Mouse (Mus musculus) forelimb bud, embryonic 11.5 days (tissue): ENCODE results near the gene Gm20219.

Experiments
- DNase-seq: peaks from one replicate; pipeline ENCODE4 v3.0.0-alpha.2; 2012; ENCODE audit warnings: low read depth, low spot score

The Gm20219 gene

DNA sequence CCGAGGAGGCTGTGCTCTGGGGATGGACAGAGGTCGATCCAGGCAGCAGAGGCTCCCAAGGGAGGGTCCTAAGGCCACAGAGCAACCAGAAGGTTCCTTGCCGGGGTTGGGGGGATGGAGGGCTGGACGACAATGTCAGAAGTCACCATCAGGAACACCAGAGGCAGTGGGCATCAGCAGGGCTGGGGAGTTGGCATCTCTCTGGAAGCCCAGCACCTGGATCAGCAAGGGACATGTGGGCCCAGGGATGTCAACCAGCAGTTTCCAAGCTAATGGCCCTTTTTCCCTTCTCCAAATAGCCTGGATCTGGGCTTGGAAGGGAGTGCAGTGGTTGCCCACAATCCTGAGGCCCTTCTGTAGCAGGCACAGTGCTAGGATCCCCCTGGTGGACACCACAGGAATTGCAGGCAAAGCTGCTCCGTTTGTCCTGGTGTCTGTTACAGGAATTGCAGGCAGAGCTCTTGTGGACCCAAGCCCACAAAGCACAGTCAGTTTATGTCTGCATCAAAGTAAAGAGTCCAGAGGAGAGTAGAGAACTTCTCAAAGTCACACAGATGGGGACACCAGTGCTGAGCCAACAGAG, 1.3 kb downstream of the Gm20219 start:
- peak; percentile 88 for DNase-seq

- DNase-seq: no peak
Observed at GRCm38 (mm10) chr17:56551841-56552581, 2.2 kb downstream of the Gm20219 start.

- DNase-seq: no peak
Observed at GRCm38 (mm10) chr17:56550784-56551475, 3.3 kb downstream of the Gm20219 start.

GRCm38 (mm10) chr17:56548605-56549105, 5.5 kb downstream of the Gm20219 start:
- no peak for DNase-seq

DNA sequence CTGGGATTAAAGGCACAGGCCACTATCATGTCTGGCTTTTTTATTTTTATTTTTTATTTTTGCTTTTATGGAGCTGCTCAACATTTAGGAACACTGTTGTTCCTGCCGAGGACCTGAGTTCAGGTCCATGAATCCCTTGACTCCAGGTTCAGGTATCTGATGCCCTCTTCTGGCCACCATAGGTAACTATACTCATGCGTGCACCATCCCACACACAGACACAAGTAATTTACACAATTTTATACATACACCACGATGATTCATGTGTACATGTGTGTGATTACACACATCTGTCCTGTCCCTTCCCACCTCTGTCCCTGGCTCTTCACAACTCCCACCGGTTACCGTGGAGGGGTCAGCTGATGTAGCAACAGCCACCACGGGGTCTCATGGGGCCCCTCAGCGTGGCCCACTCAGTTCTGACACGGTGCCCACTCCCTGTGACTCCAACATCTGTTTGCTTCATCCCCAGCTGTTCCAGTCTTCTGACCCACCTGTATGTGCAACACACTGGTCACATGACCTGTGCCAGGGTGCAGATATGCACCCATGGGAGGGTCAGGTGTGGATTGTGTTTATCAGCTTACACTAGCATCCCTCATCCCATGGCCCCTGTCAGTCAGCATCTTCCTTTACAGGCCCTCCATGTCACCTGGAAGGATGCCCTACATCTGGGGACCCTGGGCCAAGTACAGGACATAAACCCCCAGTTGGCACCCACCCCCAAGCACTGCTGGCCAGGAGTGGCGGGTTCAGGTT, 6.2 kb downstream of the Gm20219 start:
- DNase-seq: no peak

DNA sequence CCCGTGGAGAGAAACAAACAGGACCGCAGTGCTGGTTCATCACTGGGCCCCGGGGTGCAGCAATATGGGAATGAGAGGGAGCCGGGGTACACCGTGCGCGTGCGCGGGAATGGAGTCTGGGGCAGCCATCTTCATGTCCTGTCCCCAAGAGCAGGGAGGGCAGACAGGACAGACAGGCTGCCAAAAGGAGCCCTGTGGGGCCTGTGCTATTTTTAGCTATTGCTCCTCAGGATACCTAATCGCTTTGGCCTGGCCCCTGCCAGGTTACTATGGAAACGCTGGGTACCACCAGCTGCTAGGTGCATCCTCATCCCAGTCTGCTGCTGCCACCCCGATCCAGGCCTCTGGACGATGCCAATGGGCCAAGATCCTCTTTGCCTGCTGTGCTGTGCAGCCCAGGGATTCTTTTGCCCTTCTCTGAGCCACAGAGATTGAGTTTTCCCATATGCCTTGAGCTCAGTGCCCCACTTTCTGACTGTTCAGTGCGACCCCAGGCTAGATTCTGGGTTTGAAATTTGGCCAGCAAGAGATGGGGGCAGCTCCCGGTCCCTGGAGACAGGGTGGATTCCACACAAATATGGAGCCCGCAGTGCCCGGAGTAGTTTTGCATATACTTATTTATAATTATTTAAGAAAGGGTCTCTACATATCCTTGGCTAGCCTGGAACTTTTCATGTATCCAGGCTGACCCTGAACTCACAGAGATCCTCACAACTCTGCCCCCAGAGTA, 6.9 kb downstream of the Gm20219 start:
- no peak for DNase-seq

GRCm38 (mm10) chr17:56546576-56546975, 7.6 kb downstream of the Gm20219 start:
- no peak for DNase-seq

DNA sequence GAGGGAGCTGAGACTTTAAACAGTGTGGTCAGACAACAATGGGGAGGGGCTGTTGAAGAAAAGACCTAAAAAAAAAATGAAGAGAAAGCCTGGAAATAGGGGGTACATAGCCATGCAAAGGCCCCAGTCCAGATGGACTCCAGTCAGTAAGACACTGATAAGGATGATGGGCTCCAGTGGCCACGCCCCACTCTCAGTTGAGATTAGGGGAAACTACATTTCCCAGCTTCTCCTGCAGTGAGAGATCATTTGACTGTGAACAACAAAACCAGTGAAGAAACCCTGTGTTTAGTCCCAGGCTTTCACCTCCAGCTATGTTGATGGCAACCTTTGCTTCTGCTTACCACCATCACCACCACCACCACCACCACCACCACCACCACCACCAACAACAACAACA, 8.2 kb downstream of the Gm20219 start:
- no peak for DNase-seq

- DNase-seq: no peak
Observed at GRCm38 (mm10) chr17:56544699-56545387, 9.3 kb downstream of the Gm20219 start.

DNA sequence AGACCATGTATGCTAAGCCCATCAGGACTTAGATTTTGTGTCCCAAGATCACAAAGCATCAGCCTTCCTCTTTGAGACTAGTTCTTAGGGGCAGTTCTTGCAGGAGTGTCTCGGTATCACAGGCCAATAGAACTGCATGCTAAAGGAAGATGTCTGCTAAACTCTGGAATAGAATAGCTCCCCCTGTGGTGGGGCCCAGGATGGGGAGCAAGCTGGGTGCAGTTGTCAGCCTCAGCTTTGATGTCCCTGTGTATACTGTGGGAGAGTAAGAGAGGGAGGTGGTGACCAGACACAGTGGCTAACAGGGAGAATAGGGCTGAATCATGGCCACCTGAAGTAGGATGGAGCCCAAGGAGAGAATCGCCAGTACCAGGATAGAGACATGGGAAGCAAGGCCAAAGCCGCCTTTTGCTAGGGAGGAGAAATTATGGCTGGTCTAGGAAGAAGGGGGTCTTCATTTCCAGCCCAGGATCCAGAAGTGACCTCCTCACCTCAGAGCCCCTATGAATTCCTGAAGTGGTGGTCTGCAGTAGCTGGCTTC, 10.4 kb downstream of the Gm20219 start:
- no peak for DNase-seq

DNA sequence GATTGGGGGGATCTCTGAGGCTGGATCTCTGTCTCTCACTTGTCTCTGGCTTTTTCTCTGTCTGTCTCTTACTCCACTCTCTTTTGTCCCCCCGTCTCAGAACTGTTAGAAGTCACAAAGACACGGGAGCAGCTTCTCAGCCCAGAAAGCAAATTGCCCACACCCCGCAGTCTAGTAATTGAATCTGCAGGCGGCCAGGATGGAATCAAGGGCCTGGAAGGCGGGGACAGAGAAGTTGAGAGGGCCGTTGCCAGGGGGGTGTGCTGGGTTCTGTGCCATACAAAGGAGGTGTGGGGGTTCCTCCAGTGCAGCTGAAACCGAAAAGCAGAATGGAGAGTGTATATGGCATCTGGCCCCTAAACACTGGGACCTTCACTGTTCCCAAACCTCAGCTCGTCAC, 11.5 kb downstream of the Gm20219 start:
- DNase-seq: no peak

- no peak for DNase-seq
Observed at GRCm38 (mm10) chr17:56540562-56540975, 13.6 kb downstream of the Gm20219 start.

DNA sequence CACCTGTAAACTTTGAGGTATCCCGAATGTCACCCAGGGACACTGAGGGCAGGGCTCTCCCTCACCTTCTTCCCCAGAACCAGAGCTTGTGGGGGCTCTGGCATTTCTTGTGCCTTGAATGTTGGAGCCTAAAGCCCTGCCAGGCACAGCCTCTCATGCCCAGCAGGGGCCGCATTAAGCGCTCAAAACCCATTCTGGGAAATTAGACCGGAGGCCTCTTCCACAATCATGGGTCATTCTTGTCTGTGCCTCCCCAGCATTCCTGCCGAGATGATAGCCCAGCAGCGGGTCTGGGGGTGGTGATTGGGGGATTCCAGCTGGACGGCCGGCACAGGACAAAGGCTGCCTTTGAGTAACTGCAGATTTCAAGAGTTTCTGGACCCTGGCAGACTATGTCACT, 16.3 kb downstream of the Gm20219 start:
- no peak for DNase-seq

DNA sequence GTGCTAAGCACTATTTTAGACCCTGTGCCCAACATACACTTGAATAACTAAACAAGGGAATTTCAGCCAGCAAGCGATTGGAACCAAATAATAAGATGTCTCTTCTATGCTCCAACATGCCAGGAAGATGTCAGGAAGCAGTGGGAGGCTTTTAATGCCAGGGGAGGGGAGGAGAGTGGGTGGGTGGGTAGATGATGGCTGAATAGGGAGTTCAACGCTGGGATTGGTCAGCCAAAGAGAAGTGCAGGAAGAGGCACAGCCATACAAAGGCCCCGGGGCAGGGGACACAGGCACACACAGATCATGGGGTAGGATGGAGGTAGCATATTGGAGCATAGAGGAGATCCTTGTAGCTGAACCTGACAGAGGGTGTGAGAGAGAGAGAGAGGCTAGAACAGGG, 17.3 kb downstream of the Gm20219 start:
- DNase-seq: no peak

GRCm38 (mm10) chr17:56536192-56536591, 18.0 kb downstream of the Gm20219 start:
- DNase-seq: no peak

DNA sequence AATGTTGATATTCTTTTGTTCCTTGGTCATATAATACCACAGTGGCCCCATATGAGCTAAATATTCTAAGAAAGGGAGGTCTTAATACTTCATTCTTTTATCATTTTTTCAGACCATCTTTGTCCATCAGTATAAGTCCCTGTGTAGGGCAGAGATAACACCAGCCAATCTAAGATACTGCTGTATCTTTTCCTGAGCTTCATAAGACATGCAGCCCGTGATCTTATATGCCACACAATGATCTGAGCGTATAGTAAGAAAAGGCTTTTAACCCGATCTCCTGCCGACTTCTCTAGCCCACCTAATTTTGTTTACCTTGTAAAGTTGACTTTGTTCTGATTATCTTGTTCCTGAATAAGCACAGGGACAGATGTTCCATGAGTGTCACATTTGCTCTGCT, 29.2 kb downstream of the Gm20219 start:
- DNase-seq: no peak

DNA sequence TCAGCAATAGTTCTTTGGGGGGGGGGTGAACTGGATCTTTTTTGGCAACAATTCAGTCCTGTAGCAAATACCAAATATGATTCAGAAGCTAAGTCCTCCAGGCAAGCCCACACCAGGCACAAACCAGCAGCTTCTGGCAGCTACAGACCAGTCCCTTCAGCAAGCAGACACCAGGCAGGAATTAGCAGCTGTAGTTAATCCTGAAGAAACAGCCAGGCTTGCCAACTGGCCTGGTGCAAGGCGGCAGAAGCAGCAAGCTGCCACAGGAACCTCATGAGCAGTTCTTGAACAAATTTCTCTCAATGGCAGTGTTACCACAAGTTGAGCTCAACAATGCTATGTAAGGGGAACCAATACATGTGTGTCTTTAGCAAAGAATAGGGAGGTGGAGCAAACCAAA, 31.4 kb downstream of the Gm20219 start:
- DNase-seq: no peak

DNA sequence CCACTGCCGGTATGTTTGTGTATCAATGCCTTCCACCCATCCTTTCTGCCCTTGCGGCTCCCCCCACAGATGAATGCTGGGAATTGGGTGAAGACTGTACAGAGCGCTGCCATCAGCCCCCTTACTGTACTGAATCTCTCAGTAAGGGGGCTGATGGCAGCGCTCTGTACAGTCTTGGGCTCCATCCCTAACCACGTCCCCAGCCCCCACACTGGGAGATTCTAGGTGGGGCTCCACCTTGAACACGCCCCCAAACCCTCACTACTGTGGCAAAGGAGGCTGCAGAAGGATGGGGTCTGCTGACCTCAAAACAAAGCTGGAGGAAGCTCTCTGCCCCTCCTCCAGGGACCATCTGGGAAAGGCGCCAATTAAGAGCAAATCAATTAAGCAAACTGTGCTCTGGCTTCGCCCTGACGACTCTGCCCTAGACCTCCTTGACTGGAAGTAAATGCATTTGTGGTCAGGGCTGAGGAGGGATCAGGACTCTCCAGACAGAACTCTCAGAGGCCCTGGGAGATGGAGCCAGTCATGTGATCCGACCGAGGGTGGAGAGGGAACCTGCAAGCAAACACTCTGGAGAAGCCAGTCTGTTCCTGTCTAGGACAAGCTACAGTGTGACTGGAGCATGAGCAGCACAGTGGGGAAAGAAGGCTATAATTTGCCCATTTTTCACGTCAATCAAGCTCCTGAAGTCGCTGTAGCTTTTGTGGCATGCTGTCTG, 38.3 kb downstream of the Gm20219 start:
- no peak for DNase-seq

DNA sequence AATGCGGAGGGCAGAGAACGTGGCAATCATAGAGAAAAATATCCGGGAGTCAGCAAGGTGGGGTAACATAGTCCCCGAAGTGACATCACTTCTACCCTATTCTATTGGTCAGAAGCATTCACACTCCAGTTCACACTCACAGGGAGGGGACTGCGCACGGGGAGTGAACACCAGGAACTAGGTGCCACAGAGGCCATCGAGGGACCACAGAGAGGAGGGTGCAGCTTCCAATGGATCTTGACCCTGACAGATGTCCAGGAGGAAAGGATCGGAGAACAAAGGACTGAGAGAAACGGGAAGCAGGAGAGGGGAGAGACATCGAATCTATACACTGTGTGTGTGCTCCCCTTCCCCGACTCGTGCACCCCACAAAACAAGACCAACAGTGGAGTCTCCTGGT, 39.3 kb downstream of the Gm20219 start:
- no peak for DNase-seq

DNA sequence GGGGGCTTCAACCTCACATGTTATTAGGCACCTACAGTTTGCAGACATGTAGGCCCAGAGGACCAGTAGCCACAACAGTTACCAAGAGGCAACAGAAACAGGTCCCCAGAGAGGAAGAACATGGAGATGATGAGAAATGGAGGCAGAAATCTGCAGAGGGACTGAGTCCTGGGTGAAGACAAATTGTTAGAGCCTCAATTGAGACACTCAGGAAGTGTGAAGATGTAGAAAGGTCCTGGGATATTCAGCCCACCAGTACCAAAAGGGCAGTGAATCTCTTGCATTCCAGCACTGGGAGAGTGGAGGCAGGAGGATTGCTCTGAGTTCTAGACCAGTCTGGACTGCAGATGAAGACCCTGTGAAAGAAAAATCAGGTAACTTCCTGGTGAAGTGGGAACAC, 39.9 kb downstream of the Gm20219 start:
- DNase-seq: no peak
